Mouse (Mus musculus) kidney, postnatal 36 days (tissue): ENCODE data around the gene Slc39a1.
"Not testable (repeated sequence)": the region's sequence is repeated elsewhere in the genome, so short reads cannot be mapped to it uniquely, and the experiment has no call there.

ENCODE experiments used
- DNase-seq, 2 experiments: peaks; one replicate each; pipeline ENCODE4 v3.0.0; 2021 to 2022; ENCODE audit warnings: mixed read lengths in 2 of 2

The Slc39a1 gene

GRCm38 (mm10) chr3:90241669-90242358 lies 6.2 kb upstream of the Slc39a1 start:
- no peak for DNase-seq

GRCm38 (mm10) chr3:90242984-90243775 lies 4.8 kb upstream of the Slc39a1 start, which contains the start of gene Creb3l4:
Gene Creb3l4 (minus strand): TSS chr3:90243512.
- DNase-seq, result peak; percentile 29 to 65

DNA sequence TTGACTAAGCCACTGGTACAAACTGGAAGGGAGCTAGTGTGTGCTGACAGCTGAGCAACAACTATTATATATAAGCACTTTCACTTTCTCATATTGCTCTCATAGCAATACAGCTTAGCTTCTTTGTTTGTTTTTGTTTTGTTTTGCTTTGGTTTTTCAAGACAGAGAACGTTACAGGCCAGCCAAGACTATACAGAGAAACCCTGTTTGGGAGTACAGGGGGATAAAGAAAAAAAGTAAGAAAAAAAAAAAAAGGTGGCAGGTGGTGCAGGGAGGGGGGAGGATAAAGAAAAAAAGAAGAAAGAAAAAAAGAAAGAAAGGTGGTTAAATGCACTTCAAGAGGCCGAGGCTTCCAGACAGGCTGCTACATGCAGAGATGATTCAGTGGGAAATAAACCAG lies 2.6 kb upstream of the Slc39a1 start:
- DNase-seq, result no peak

DNA sequence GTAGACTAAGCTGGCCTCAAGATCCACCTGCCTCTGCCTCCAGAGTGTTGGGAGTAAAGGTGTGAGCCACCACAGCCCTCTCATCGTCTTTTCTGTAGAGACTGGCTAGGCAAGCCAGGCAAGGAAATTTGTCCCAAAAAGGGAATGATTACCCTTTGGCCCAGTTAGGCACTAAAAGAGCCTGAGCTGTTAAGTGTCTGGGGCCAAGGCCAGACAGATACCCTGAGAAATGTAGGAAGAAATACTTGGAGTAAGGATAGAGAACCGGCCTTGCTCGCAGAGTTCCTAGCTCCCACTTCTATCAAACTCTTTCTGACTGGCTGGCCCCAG lies 377 bp upstream of the Slc39a1 start:
- DNase-seq, result no peak

- peak; percentile 44 to 51 for DNase-seq
Observed at GRCm38 (mm10) chr3:90248746-90249100, 751 bp downstream of the Slc39a1 start.

DNA sequence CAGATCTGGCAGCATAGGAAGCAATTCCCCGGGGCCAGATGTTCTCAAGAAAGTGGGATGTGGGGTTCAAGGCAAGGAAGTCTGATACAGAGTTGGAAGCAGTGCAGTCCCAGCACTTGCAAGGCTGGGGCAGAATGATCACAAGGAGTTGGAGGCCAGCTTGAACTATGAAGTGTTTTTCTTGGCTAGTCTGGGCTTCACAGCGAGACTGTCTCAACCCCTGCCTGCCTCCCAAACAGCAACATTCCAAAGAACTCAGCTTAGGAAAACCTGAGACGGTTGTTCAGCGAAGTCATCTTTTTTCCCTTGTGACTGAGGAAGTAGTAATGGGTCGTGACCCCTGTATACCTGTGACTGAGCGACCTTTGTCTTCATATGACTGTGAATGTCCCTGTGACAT lies 2.8 kb downstream of the Slc39a1 start:
- DNase-seq, result no peak

DNA sequence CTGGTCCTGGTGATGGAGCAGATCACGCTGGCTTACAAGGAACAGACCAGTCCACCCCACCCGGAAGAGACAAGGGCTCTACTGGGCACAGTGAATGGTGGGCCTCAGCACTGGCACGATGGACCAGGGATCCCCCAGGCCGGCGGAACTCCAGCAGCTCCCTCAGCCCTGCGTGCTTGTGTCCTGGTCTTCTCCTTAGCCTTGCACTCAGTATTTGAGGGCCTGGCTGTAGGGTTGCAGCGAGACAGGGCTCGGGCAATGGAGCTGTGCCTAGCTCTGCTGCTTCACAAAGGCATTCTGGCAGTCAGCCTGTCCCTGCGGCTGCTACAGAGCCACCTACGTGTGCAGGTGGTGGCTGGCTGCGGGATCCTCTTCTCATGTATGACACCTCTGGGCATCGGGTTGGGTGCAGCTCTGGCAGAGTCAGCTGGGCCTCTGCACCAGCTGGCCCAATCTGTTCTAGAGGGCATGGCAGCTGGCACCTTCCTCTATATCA lies 3.8 kb downstream of the Slc39a1 start:
- not testable (repeated sequence) for DNase-seq

- DNase-seq, result not testable (repeated sequence)
Observed at GRCm38 (mm10) chr3:90252659-90253058, 4.7 kb downstream of the Slc39a1 start.

- DNase-seq, result not testable (repeated sequence)
Observed at GRCm38 (mm10) chr3:90253174-90253573, 5.2 kb downstream of the Slc39a1 start.

DNA sequence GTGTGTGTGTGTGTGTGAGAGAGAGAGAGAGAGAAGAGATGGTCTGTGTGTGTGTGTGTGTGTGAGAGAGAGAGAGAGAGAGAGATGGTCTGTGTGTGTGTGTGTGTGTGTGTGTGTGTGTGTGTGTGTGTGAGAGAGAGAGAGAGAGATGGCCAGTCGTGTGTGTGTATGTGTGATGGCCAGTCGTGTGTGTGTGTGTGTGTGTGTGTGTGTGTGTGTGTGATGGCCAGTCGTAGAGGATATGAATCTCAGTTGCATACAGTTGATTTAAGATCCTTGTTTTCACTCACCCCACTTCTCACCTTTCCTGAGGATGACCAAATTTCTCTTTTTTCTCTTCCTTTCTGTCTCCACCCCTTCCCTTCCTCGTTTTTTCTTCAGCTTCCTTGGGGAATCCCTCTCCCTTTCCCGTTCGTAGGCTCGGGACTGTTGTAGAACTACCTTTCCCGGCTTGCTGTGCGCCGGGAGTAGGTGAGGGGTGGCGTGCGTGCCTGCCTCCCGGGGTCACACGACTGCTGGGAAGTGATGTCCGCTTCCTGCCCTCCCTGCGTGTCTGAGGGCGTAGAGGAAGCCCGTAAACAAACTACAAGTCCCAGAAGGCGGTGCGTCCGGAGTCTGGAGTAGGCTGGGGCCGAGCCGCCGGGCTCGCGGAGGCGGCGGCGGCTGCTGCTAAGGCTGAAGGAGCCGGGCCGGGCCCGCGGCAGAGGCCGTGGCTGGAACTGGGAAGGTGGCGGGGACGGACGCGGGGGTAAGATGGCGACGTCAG lies 5.9 kb downstream of the Slc39a1 start, which contains the start of gene Crtc2:
TSS of gene Crtc2 (plus strand) at position 511 of the 766 bp plus-strand sequence.
- DNase-seq, result peak; percentile 96 to 98

GRCm38 (mm10) chr3:90254419-90255193 lies 6.6 kb downstream of the Slc39a1 start:
- peak; percentile 61 to 79 for DNase-seq

GRCm38 (mm10) chr3:90255194-90255565 lies 7.2 kb downstream of the Slc39a1 start:
- no peak for DNase-seq

GRCm38 (mm10) chr3:90255784-90256353 lies 7.9 kb downstream of the Slc39a1 start:
- no peak for DNase-seq

- peak; percentile 69 to 81 for DNase-seq
Observed at GRCm38 (mm10) chr3:90256731-90257530, 9.0 kb downstream of the Slc39a1 start.

GRCm38 (mm10) chr3:90258521-90258920 lies 10.5 kb downstream of the Slc39a1 start:
- DNase-seq, result peak; percentile 73 to 80

DNA sequence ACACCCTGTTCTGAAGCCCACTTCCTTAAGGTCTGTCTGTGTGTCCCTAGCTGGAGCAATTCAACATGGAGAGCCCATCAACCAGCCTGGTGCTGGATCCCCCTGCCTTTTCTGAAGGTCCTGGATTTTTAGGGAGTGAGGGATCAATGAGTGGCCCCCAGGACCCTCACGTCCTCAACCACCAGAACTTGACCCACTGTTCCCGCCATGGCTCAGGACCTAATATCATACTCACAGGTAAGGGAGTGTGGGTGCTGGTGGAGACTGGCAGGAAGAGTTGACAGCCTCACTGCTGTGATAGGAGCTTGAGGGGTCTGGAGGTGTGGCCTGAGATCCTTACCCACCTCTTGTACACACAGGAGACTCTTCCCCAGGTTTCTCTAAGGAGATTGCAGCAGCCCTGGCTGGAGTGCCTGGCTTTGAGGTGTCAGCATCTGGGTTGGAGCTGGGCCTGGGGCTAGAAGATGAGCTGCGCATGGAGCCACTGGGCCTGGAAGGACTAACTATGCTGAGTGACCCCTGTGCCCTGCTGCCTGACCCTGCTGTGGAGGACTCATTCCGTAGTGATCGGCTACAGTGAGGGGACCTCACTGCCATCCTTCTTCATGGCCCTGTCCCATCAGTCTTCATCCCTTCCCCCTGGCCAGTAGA lies 15.3 kb downstream of the Slc39a1 start:
- DNase-seq, result no peak

- no peak for DNase-seq
Observed at GRCm38 (mm10) chr3:90264687-90265033, 16.7 kb downstream of the Slc39a1 start.

GRCm38 (mm10) chr3:90265034-90265931 lies 17.3 kb downstream of the Slc39a1 start, which contains the start of gene Dennd4b:
Gene Dennd4b (plus strand): TSS chr3:90265185.
- DNase-seq, result peak; percentile 91 to 96

DNA sequence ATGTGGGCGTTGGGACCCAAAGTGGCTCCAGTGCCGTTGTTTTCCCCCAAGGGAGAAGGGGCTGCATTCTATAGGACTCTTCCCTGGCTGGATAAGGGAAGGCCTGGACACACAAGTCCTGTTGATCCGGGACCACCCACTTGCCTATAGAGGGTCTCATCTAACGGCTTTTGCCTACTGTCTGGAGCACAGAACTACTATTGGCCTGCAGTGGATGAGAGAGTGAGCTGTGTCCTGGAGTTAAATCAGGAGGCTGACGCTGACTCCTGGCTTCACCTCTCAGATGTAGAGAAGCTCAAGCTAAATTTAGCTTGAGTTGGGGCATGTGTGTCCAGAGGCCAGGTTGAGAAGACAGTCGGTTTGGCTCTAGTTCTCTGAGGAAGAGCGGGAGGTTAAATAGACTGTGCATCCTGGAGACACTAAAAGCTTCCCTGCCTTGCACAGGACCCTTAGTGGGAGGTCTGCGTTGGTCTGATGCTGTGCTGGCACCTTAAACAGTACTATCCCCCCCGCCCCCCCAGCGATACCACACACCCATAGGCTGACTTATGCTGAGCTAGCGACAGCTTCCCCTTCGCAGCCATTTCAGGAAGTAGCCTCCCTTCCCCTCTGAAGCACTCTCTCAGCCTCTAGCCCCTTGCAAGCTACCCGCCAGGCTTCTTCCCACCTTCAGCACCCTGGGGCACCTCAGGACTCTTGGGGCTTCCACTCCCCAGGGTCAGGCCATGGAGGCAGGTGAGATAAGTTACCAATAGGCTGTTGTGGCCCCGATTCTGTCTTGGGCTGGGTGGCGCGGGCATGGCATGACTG lies 18.2 kb downstream of the Slc39a1 start:
- DNase-seq, result no peak
